Mouse (Mus musculus): ENCODE data around the gene Card10.

- TF ChIP-seq CTCF (IDR thresholded peaks at IDR 0.05; ENCODE audit: low read depth) (no peak), EP300 (IDR thresholded peaks at IDR 0.05; ENCODE audit: low read depth) (no peak)
These were observed 72.4 kb downstream of the Card10 start for GRCm38 (mm10) chr15:78730315-78731049.
